Comparison of ENCODE assay signal across 19 mouse cellular contexts in the genomic region with DNA sequence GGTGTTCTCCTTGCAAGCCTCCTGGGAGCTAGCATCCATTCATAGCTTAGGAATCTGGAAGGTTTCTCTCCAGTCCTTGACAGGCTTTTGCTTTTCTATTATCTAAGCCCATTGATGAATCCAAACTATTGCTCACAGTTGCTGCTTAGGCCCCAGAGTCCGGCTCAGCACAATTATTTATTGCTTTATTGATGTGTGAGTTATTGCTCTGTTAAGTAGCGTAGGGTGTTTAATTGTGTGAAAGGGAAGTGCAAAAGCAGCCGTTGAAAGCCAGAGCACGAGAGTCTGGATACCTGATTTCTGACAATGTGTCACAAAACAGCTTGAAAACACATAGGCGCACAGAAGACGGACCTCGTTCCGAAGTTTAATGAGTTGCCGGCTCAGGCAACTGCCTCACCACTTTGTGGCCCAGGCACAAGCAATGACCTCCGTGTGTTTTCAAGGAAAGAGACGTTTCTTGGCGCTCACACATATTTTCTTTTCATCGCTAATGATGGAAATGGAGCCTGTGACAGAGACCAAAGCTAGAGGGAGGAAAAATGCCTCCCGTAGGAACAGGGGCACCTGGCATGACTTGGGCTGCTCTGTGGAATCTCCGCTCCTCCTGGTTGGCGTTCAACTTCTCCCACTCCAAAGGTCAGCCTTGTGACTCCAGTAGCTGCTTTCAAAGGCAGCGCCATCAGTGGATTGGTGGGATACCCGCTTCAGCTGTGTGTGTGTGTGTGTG.
DNase-seq lines count a peak whose midpoint lies in the region; ATAC-seq lines count a peak whose summit lies in the region.
"Had no signal": no experiment of that assay in that cellular context is flagged by ENCODE, and none has a peak within 500 bp of the region (broad histone marks: within the 10 kb centered on the region; RNA-seq: fewer than 3 reads in every experiment).

No protein-coding gene starts in this region.

- no peaks in the 10 kb centered on the region; the same call in 1 of the 2 replicates for H3K36me3 ChIP-seq in heart, embryonic 12.5 days
- H3K36me3 ChIP-seq in intestine, embryonic 16.5 days (ENCODE audit: control insufficient read depth, insufficient read depth, low read length): no peaks in the 10 kb centered on the region
- H3K36me3 ChIP-seq: forebrain, embryonic 15.5 days; G1E; hindbrain, embryonic 13.5 days had no signal

- DNase-seq in heart, adult 11 months: peak; percentile 51
- DNase-seq in kidney, postnatal 10 days: peak; percentile 68
- DNase-seq in left cerebral cortex, postnatal 25 days (ENCODE audit: low spot score in 2 of 2): no peak
- DNase-seq in layer of hippocampus, postnatal 14 days (ENCODE audit: low spot score in 2 of 2): no peak
- DNase-seq in layer of hippocampus, adult 8-10 months (ENCODE audit: low spot score in 2 of 2): no peak
- DNase-seq in thymus, postnatal 36 days: no peak
- DNase-seq: adrenal gland, postnatal 14 days; cerebellum, adult 8-10 months; gastrocnemius, postnatal 10 days; heart, postnatal 10 days; lung, adult 2 months; lung, postnatal 4 days; midbrain, embryonic 14.5 days; right cerebral cortex, postnatal 25 days had no signal

- H3K27me3 ChIP-seq in heart, embryonic 12.5 days (replicated peaks): no peaks in the 10 kb centered on the region
- H3K27me3 ChIP-seq in intestine, embryonic 16.5 days (replicated peaks; ENCODE audit: control insufficient read depth, insufficient read depth, low read length): no peaks in the 10 kb centered on the region
- H3K27me3 ChIP-seq: forebrain, embryonic 15.5 days; hindbrain, embryonic 13.5 days had no signal

- intact Hi-C loops in left cerebral cortex, postnatal 25 days (cut with DNase I): no loop called here

- ATAC-seq in heart, embryonic 12.5 days (ENCODE audit: insufficient number of reproducible peaks, low FRiP score): no peak
- ATAC-seq in intestine, embryonic 16.5 days: peak; percentile 84
- ATAC-seq: forebrain, embryonic 15.5 days had no signal

- no peak overlapping the region for H3K9ac ChIP-seq in heart, embryonic 12.5 days
- no peak overlapping the region for H3K9ac ChIP-seq in intestine, embryonic 16.5 days (ENCODE audit: low read depth, low read length)
- H3K9ac ChIP-seq: forebrain, embryonic 15.5 days; hindbrain, embryonic 13.5 days had no signal

- WGBS in heart, embryonic 12.5 days: 84% methylated on average over 18 of the region's 18 CpGs
- 66% methylated on average over 18 of the region's 18 CpGs for WGBS in intestine, embryonic 16.5 days

- H3K4me3 ChIP-seq in heart, embryonic 12.5 days: no peak overlapping the region
- no peak overlapping the region for H3K4me3 ChIP-seq in intestine, embryonic 16.5 days (ENCODE audit: low read length)
- H3K4me3 ChIP-seq: forebrain, embryonic 15.5 days; hindbrain, embryonic 13.5 days had no signal

- peaks cover 8% of the 10 kb centered on the region for H3K4me1 ChIP-seq in heart, embryonic 12.5 days (replicated peaks)
- H3K4me1 ChIP-seq in intestine, embryonic 16.5 days (ENCODE audit: control insufficient read depth, insufficient read depth, low read length): peaks cover 5% of the 10 kb centered on the region; the same call in 1 of the 2 replicates
- H3K4me1 ChIP-seq: forebrain, embryonic 15.5 days; hindbrain, embryonic 13.5 days had no signal

- no peak overlapping the region for H3K4me2 ChIP-seq in heart, embryonic 12.5 days
- no peak overlapping the region for H3K4me2 ChIP-seq in intestine, embryonic 16.5 days (ENCODE audit: low read depth, low read length)
- H3K4me2 ChIP-seq: forebrain, embryonic 15.5 days; hindbrain, embryonic 13.5 days had no signal

- H3K27ac ChIP-seq in heart, embryonic 12.5 days (ENCODE audit: poor library complexity, severe bottlenecking): no peak overlapping the region
- H3K27ac ChIP-seq in intestine, embryonic 16.5 days (ENCODE audit: low read length): peak overlapping the region; percentile 24; the same call in 1 of the 2 replicates
- H3K27ac ChIP-seq: forebrain, embryonic 15.5 days; hindbrain, embryonic 13.5 days had no signal

- H3K9me3 ChIP-seq in heart, embryonic 12.5 days (replicated peaks): peaks cover 7% of the 10 kb centered on the region
- 0 out of 2 replicates have a peak, but pooled peaks cover 3% of the 10 kb centered on the region for H3K9me3 ChIP-seq in intestine, embryonic 16.5 days (ENCODE audit: control insufficient read depth, low read length)

Comparison
In these comparisons a context has a peak if more than half of its experiments do, and no peak if none do; other contexts are left out.
1. DNase-seq: peak in heart, adult 11 months (single experiment) and kidney, postnatal 10 days (single experiment); none in left cerebral cortex, postnatal 25 days (0 of 2), layer of hippocampus, postnatal 14 days (0 of 2), layer of hippocampus, adult 8-10 months (0 of 2) and thymus, postnatal 36 days (0 of 2).